Mouse (Mus musculus): Measurements from ENCODE around the gene Akr1b8. TPM values are rescaled to one million over a fixed set of nuclear protein-coding genes. Genes with fewer than 3 reads are reported as not detected.
A peak's percentile ranks its signal among the peaks of the same experiment; 100 is the strongest.

Akr1b8 gene
- 6.2 and 6.6 TPM in 2 replicates for polyA plus RNA-seq (2014; fragmentation: Nextera tagmentation; extraction: Ambion mirVana)

GRCm38 (mm10) chr6:34353658-34354353 is at the start of gene Akr1b8:
Gene Akr1b8, plus strand, starts transcription at chr6:34354119.
- H3K36me3 ChIP-seq (ENCODE audit: control insufficient read depth, insufficient read depth, low read length) = no peaks in the 10 kb centered on the region
- DNase-seq (ENCODE audit: low spot score) = no peak
- H3K9me3 ChIP-seq (ENCODE audit: control insufficient read depth, low read length) = no peaks in the 10 kb centered on the region
- 13% methylated on average over 16 of the region's 16 CpGs for WGBS
- H3K4me3 ChIP-seq (ENCODE audit: low read depth, low read length) = peak within 1 kb of the TSS; percentile 15; the same call in 1 of the 2 replicates
- no peaks in the 10 kb centered on the region for H3K27me3 ChIP-seq (replicated peaks; ENCODE audit: control insufficient read depth, insufficient read depth, low read length)
- H3K27ac ChIP-seq (ENCODE audit: low read depth) = no peak within 1 kb of the TSS
- ATAC-seq (replicated peaks; ENCODE audit: low FRiP score, low TSS enrichment, low read depth) = peak; percentile 41
- 0 out of 2 replicates have a peak, but pooled peaks cover 8% of the 10 kb centered on the region for H3K4me1 ChIP-seq (replicated peaks; ENCODE audit: control insufficient read depth, insufficient read depth, low read length)
- peak within 1 kb of the TSS; percentile 50 for H3K4me2 ChIP-seq (ENCODE audit: low read length)
- no peak within 1 kb of the TSS for H3K9ac ChIP-seq (ENCODE audit: low read length)

GRCm38 (mm10) chr6:34304675-34305241 is 49.2 kb upstream of the Akr1b8 start:
- Histone ChIP-seq H3K36me3 (ENCODE audit: control insufficient read depth, insufficient read depth, low read length) (peaks cover 42% of the 10 kb centered on the region), H3K27me3 (replicated peaks; ENCODE audit: control insufficient read depth, insufficient read depth, low read length) (no peaks in the 10 kb centered on the region), H3K27ac (ENCODE audit: low read depth) (no peak overlapping the region), H3K9me3 (ENCODE audit: control insufficient read depth, low read length) (no peaks in the 10 kb centered on the region), H3K4me3 (ENCODE audit: low read depth, low read length) (no peak overlapping the region), H3K4me1 (replicated peaks; ENCODE audit: control insufficient read depth, insufficient read depth, low read length) (no peaks in the 10 kb centered on the region), H3K4me2 (ENCODE audit: low read length) (no peak overlapping the region), H3K9ac (ENCODE audit: low read length) (no peak overlapping the region)
- 68% methylated on average over 10 of the region's 10 CpGs for WGBS
- DNase-seq (ENCODE audit: low spot score) (no peak), ATAC-seq (replicated peaks; ENCODE audit: low FRiP score, low TSS enrichment, low read depth) (peak; percentile 62)

- DNase-seq (ENCODE audit: low spot score) = no peak
- no peak overlapping the region for H3K9ac ChIP-seq (ENCODE audit: low read length)
- no peak overlapping the region for H3K4me3 ChIP-seq (ENCODE audit: low read depth, low read length)
- ATAC-seq (replicated peaks; ENCODE audit: low FRiP score, low TSS enrichment, low read depth) = no peak
- WGBS = 85% methylated on average over 6 of the region's 6 CpGs
- H3K36me3 ChIP-seq (ENCODE audit: control insufficient read depth, insufficient read depth, low read length) = peaks cover 58% of the 10 kb centered on the region
- no peak overlapping the region for H3K27ac ChIP-seq (ENCODE audit: low read depth)
- no peaks in the 10 kb centered on the region for H3K27me3 ChIP-seq (replicated peaks; ENCODE audit: control insufficient read depth, insufficient read depth, low read length)
- H3K4me2 ChIP-seq (ENCODE audit: low read length) = no peak overlapping the region
- no peaks in the 10 kb centered on the region for H3K9me3 ChIP-seq (ENCODE audit: control insufficient read depth, low read length)
- no peaks in the 10 kb centered on the region for H3K4me1 ChIP-seq (replicated peaks; ENCODE audit: control insufficient read depth, insufficient read depth, low read length)
These were observed 47.1 kb upstream of the Akr1b8 start for GRCm38 (mm10) chr6:34306797-34307196.

GRCm38 (mm10) chr6:34309526-34309925 is 44.4 kb upstream of the Akr1b8 start:
- Histone ChIP-seq H3K36me3 (ENCODE audit: control insufficient read depth, insufficient read depth, low read length) (peaks cover 61% of the 10 kb centered on the region), H3K27ac (ENCODE audit: low read depth) (no peak overlapping the region), H3K4me1 (replicated peaks; ENCODE audit: control insufficient read depth, insufficient read depth, low read length) (peaks cover 12% of the 10 kb centered on the region), H3K4me3 (ENCODE audit: low read depth, low read length) (no peak overlapping the region), H3K27me3 (replicated peaks; ENCODE audit: control insufficient read depth, insufficient read depth, low read length) (no peaks in the 10 kb centered on the region), H3K9ac (ENCODE audit: low read length) (no peak overlapping the region), H3K9me3 (ENCODE audit: control insufficient read depth, low read length) (no peaks in the 10 kb centered on the region), H3K4me2 (ENCODE audit: low read length) (no peak overlapping the region)
- WGBS = 89% methylated on average over 6 of the region's 6 CpGs
- no peak for ATAC-seq (replicated peaks; ENCODE audit: low FRiP score, low TSS enrichment, low read depth)
- DNase-seq (ENCODE audit: low spot score) = no peak

GRCm38 (mm10) chr6:34310023-34310595 is 43.8 kb upstream of the Akr1b8 start:
- Histone ChIP-seq H3K9ac (ENCODE audit: low read length) (no peak overlapping the region), H3K27me3 (replicated peaks; ENCODE audit: control insufficient read depth, insufficient read depth, low read length) (no peaks in the 10 kb centered on the region), H3K4me2 (ENCODE audit: low read length) (no peak overlapping the region), H3K27ac (ENCODE audit: low read depth) (no peak overlapping the region), H3K4me3 (ENCODE audit: low read depth, low read length) (no peak overlapping the region), H3K36me3 (ENCODE audit: control insufficient read depth, insufficient read depth, low read length) (peaks cover 57% of the 10 kb centered on the region), H3K4me1 (replicated peaks; ENCODE audit: control insufficient read depth, insufficient read depth, low read length) (peaks cover 17% of the 10 kb centered on the region), H3K9me3 (ENCODE audit: control insufficient read depth, low read length) (no peaks in the 10 kb centered on the region)
- ATAC-seq (replicated peaks; ENCODE audit: low FRiP score, low TSS enrichment, low read depth) (no peak), DNase-seq (ENCODE audit: low spot score) (no peak)
- WGBS = 90% methylated on average over 11 of the region's 11 CpGs

GRCm38 (mm10) chr6:34313386-34313785 is 40.5 kb upstream of the Akr1b8 start:
- WGBS = 72% methylated on average over 9 of the region's 9 CpGs
- no peak overlapping the region for H3K4me3 ChIP-seq (ENCODE audit: low read depth, low read length)
- DNase-seq (ENCODE audit: low spot score) (no peak), ATAC-seq (replicated peaks; ENCODE audit: low FRiP score, low TSS enrichment, low read depth) (no peak)
- no peaks in the 10 kb centered on the region for H3K27me3 ChIP-seq (replicated peaks; ENCODE audit: control insufficient read depth, insufficient read depth, low read length)
- no peak overlapping the region for H3K27ac ChIP-seq (ENCODE audit: low read depth)
- no peaks in the 10 kb centered on the region for H3K9me3 ChIP-seq (ENCODE audit: control insufficient read depth, low read length)
- H3K9ac ChIP-seq (ENCODE audit: low read length) = no peak overlapping the region
- peaks cover 33% of the 10 kb centered on the region for H3K36me3 ChIP-seq (ENCODE audit: control insufficient read depth, insufficient read depth, low read length)
- peaks cover 29% of the 10 kb centered on the region for H3K4me1 ChIP-seq (replicated peaks; ENCODE audit: control insufficient read depth, insufficient read depth, low read length)
- no peak overlapping the region for H3K4me2 ChIP-seq (ENCODE audit: low read length)

GRCm38 (mm10) chr6:34313921-34314320 is 40.0 kb upstream of the Akr1b8 start:
- Histone ChIP-seq H3K9me3 (ENCODE audit: control insufficient read depth, low read length) (no peaks in the 10 kb centered on the region), H3K36me3 (ENCODE audit: control insufficient read depth, insufficient read depth, low read length) (peaks cover 28% of the 10 kb centered on the region), H3K27me3 (replicated peaks; ENCODE audit: control insufficient read depth, insufficient read depth, low read length) (no peaks in the 10 kb centered on the region), H3K9ac (ENCODE audit: low read length) (no peak overlapping the region), H3K27ac (ENCODE audit: low read depth) (no peak overlapping the region), H3K4me1 (replicated peaks; ENCODE audit: control insufficient read depth, insufficient read depth, low read length) (peaks cover 29% of the 10 kb centered on the region), H3K4me3 (ENCODE audit: low read depth, low read length) (no peak overlapping the region), H3K4me2 (ENCODE audit: low read length) (no peak overlapping the region)
- WGBS = 93% methylated on average over 2 of the region's 2 CpGs
- DNase-seq (ENCODE audit: low spot score) = no peak
- ATAC-seq (replicated peaks; ENCODE audit: low FRiP score, low TSS enrichment, low read depth) = no peak

GRCm38 (mm10) chr6:34316854-34317771 is 36.8 kb upstream of the Akr1b8 start, which contains the start of gene Akr1b3:
Gene Akr1b3, minus strand, starts transcription at chr6:34317478.
- H3K27ac ChIP-seq (ENCODE audit: low read depth) = peak within 1 kb of the TSS; percentile 27; the same call in 1 of the 2 replicates
- 1% methylated on average over 60 of the region's 60 CpGs for WGBS
- no peaks in the 10 kb centered on the region for H3K27me3 ChIP-seq (replicated peaks; ENCODE audit: control insufficient read depth, insufficient read depth, low read length)
- peak within 1 kb of the TSS; percentile 61 for H3K4me3 ChIP-seq (ENCODE audit: low read depth, low read length)
- H3K36me3 ChIP-seq (ENCODE audit: control insufficient read depth, insufficient read depth, low read length) = no peaks in the 10 kb centered on the region
- H3K9ac ChIP-seq (ENCODE audit: low read length) = peak within 1 kb of the TSS; percentile 49
- DNase-seq (ENCODE audit: low spot score) (peak; percentile 89), ATAC-seq (replicated peaks; ENCODE audit: low FRiP score, low TSS enrichment, low read depth) (peak; percentile 99)
- H3K9me3 ChIP-seq (ENCODE audit: control insufficient read depth, low read length) = no peaks in the 10 kb centered on the region
- peak within 1 kb of the TSS; percentile 89 for H3K4me2 ChIP-seq (ENCODE audit: low read length)
- peaks cover 29% of the 10 kb centered on the region for H3K4me1 ChIP-seq (replicated peaks; ENCODE audit: control insufficient read depth, insufficient read depth, low read length)

All from intestine, embryonic 14.5 days (tissue).